Mouse (Mus musculus) WW6 (cell line): Measurements from ENCODE around the gene Slc9a2.

Experiments
- DNase-seq: peaks from one replicate; pipeline ENCODE4 v3.0.0-alpha.2; 2013; ENCODE audit warnings: low read depth, low spot score

Gene Slc9a2

GRCm38 (mm10) chr1:40784306-40784705 lies 103.9 kb downstream of the Slc9a2 start:
- DNase-seq: no peak

DNA sequence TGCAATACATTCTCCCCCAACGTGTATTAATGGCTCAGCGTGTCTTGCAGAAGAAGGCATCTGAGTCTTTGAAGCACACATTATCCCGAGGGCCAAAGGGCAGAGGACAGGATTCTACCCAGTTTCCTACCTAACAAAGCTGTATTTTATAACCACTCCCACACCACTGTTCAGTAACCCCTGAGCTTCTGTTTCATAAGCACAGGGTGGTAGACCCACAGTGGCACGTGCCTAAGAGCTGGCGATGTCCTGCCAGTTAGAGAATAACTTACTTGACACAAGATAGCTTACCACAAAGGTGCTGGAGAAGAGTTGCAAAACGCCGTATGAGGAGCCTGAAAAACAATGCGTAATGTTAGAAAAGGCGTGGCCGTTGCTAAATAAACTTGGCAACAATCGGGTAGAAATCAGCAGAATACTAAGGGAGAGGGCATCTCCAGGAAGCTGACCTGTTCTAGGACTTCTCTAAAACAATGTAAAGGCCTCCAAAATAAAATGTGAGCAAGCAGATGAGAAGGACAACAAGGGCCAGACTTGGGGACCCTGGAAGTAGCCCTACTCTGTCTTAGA lies 105.6 kb downstream of the Slc9a2 start:
- no peak for DNase-seq

GRCm38 (mm10) chr1:40788956-40789355 lies 108.6 kb downstream of the Slc9a2 start:
- no peak for DNase-seq

DNA sequence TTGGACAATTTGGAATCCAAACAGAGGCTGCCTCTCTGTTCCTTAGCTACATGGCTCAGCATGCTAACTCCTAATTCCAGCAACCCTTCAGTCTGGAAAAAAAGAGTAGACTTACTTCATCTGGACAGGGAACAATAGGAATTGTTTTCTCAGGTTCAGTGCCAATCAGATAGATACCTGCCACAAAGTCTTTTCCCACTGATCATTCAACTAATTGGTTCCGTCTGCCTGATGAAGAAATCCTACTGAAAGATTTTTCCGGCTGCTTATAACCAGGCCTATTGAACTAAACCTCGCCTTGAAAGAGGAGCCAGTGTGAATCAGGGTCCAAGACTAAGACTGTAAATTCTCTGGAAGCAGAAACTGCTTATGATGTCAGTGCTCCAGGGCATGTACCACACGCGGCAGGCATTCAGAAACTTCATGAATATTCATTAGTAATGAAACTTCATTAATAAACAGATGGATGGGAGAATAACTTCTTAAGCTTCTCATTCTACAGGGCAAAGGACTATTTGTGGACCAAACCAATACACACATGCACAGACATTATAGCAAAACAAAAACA lies 109.4 kb downstream of the Slc9a2 start:
- DNase-seq: no peak

GRCm38 (mm10) chr1:40790324-40791141 lies 110.2 kb downstream of the Slc9a2 start, which contains the start of gene Mfsd9:
Mfsd9 (minus strand) TSS chr1:40790687.
- DNase-seq: peak; percentile 52

- DNase-seq: no peak
Measured at GRCm38 (mm10) chr1:40795508-40795907, 115.1 kb downstream of the Slc9a2 start.

GRCm38 (mm10) chr1:40797348-40797747 lies 117.0 kb downstream of the Slc9a2 start:
- DNase-seq: peak; percentile 43

GRCm38 (mm10) chr1:40799121-40799520 lies 118.7 kb downstream of the Slc9a2 start:
- no peak for DNase-seq

DNA sequence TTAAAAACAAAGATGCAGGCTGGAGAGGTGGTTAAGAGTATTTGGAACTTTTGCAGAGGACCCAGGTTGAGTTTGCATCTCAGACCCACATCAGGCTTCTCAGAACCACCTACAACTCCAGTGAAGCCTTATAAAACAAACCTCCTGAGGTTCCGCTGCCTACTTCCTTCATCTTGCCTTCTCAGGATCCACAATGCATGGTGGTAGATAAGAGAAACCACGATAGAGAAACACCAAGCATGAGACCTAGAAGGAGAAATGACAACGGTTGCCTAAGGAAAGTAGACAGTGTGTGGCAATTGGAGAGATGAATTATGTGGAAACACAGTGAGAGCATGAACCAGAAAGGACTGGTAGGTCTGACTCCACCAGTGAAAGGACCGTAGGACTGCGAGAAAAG lies 120.5 kb downstream of the Slc9a2 start:
- no peak for DNase-seq

DNA sequence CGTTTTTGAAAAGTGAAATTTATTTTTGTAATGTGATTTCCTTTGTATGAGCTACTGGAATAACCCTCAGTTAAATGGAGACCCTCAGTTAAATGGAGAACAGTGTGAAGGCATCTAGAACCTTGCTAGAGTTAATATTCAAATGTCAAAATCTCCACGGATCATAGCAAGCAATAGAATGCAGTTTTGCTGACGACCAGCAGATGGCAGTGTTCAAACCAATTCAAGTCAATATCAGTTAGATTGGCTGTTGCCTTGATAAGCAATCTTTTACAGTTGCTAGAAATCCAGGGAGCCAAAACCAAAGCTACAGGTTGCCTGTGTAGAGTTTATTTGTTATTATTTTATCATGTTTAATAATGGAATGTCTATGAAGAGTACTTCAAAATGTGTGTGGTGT lies 122.4 kb downstream of the Slc9a2 start:
- no peak for DNase-seq

DNA sequence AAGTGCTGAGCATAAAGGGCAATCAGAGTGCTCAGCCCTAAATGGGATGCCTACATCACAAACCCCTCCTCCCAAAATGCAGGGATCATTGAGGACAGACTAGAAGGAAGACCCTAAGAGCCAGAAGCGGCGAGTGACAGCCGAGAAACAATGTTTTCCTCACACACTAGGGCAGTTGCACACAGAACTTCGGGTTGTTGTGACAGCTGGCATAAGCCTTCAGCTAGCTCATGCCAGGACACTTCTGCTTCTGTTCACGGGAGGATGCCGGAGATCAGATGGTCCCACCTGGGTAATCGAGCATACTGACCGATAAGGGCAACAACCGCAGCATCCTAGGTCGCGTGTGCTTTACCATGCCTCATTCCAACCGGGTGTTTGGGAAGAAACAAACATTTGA lies 123.7 kb downstream of the Slc9a2 start:
- DNase-seq: no peak

- DNase-seq: no peak
Measured at GRCm38 (mm10) chr1:40805351-40805750, 125.0 kb downstream of the Slc9a2 start, which contains the start of gene Tmem182. Tmem182 (plus strand) TSS chr1:40805601.

DNA sequence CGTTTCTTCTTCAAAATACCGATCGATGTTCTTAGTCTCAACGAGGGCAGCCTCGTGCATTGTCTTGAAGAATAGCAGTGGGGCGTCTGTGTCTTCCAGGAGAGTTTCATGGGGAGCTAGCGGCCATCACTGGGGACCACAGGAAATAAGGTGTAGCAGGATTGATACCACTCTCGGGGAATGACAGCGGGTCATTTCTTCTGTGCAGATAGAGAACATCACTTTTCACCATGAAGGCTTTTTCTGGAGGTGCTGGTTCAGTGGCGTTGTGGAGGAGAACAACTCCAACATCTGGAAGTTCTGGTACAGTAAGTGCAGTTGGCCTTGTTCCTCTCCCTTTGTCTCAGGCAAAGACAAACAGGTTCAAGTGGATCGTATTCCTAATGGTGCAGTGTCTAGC lies 125.5 kb downstream of the Slc9a2 start:
- no peak for DNase-seq

GRCm38 (mm10) chr1:40808643-40809042 lies 128.3 kb downstream of the Slc9a2 start:
- no peak for DNase-seq

GRCm38 (mm10) chr1:40815071-40815845 lies 134.9 kb downstream of the Slc9a2 start:
- DNase-seq: no peak
